Comparison of ENCODE assay signal across 8 mouse cellular contexts in genomic region chr11:49087830-49088616, GRCm38 (mm10). TPM values are rescaled to one million over a fixed set of nuclear protein-coding genes. Genes with fewer than 3 reads are reported as not detected.
DNase-seq lines count a peak whose midpoint lies in the region; ATAC-seq and TF ChIP-seq lines count a peak whose summit lies in the region.

No protein-coding gene starts in this region.

- no peak overlapping the region for H3K27ac ChIP-seq in neural tube, embryonic 13.5 days (replicated peaks)
- H3K27ac ChIP-seq in embryonic facial prominence, embryonic 12.5 days, result no peak overlapping the region
- H3K27ac ChIP-seq in thymus, adult 2 months (ENCODE audit: control insufficient read depth, insufficient read depth, low read length), result peak overlapping the region; percentile 84

- H3K36me3 ChIP-seq in neural tube, embryonic 13.5 days, result no peaks in the 10 kb centered on the region
- H3K36me3 ChIP-seq in embryonic facial prominence, embryonic 12.5 days, result no peaks in the 10 kb centered on the region
- peaks cover 3% of the 10 kb centered on the region; the same call in 1 of the 2 replicates for H3K36me3 ChIP-seq in thymus, adult 2 months (ENCODE audit: control insufficient read depth, insufficient read depth, low read length)

- no peaks in the 10 kb centered on the region for H3K4me1 ChIP-seq in neural tube, embryonic 13.5 days (replicated peaks)
- peaks cover 8% of the 10 kb centered on the region for H3K4me1 ChIP-seq in embryonic facial prominence, embryonic 12.5 days
- peaks cover 23% of the 10 kb centered on the region for H3K4me1 ChIP-seq in thymus, adult 2 months (replicated peaks; ENCODE audit: control insufficient read depth, insufficient read depth, low read length)

- no peak overlapping the region for H3K4me3 ChIP-seq in neural tube, embryonic 13.5 days
- H3K4me3 ChIP-seq in embryonic facial prominence, embryonic 12.5 days, result no peak overlapping the region
- peak overlapping the region; percentile 66 for H3K4me3 ChIP-seq in thymus, adult 2 months (ENCODE audit: control insufficient read depth, insufficient read depth, low read length)

- no peak for ATAC-seq in neural tube, embryonic 13.5 days (ENCODE audit: low read depth)
- ATAC-seq in embryonic facial prominence, embryonic 12.5 days (ENCODE audit: insufficient number of reproducible peaks, insufficient read depth, low FRiP score, low TSS enrichment), result 0 out of 2 replicates have a peak, but pooled peaks have one; percentile 41
- ATAC-seq in megakaryocyte-erythroid progenitor cell, adult 5-6 weeks (replicated peaks; ENCODE audit: low FRiP score, low TSS enrichment, poor library complexity, severe bottlenecking), result peak; percentile 75

- WGBS in neural tube, embryonic 13.5 days, result 47% methylated on average over 22 of the region's 22 CpGs
- WGBS in embryonic facial prominence, embryonic 12.5 days, result 41% methylated on average over 22 of the region's 22 CpGs
- 2% methylated on average over 22 of the region's 22 CpGs for WGBS in thymus, adult 2 months

- DNase-seq in neural tube, embryonic 10.5 days (ENCODE audit: extremely low spot score, low spot score), result no peak
- peak; percentile 17 to 56 for DNase-seq in kidney, postnatal 25 days
- DNase-seq in thymus, adult 2 months, result peak; percentile 74
- no peak for DNase-seq in urinary bladder, postnatal 36 days (ENCODE audit: low spot score in 2 of 2)
- DNase-seq in right cerebral cortex, postnatal 10 days (ENCODE audit: low spot score in 2 of 2), result no peak

- H3K9me3 ChIP-seq in neural tube, embryonic 13.5 days, result no peaks in the 10 kb centered on the region
- no peaks in the 10 kb centered on the region for H3K9me3 ChIP-seq in embryonic facial prominence, embryonic 12.5 days

- H3K27me3 ChIP-seq in neural tube, embryonic 13.5 days, result no peaks in the 10 kb centered on the region
- no peaks in the 10 kb centered on the region for H3K27me3 ChIP-seq in embryonic facial prominence, embryonic 12.5 days
- no peaks in the 10 kb centered on the region for H3K27me3 ChIP-seq in thymus, adult 2 months (ENCODE audit: control insufficient read depth, insufficient read depth, low read length)

- 0 out of 2 replicates have a peak overlapping the region, but pooled peaks have one; percentile 9 for H3K4me2 ChIP-seq in neural tube, embryonic 13.5 days
- peak overlapping the region; percentile 41 for H3K4me2 ChIP-seq in embryonic facial prominence, embryonic 12.5 days (replicated peaks)

- no peak for TF ChIP-seq POLR2A in thymus, adult 2 months (IDR thresholded peaks at IDR 0.05; ENCODE audit: control insufficient read depth, extremely low read depth, insufficient read depth, low read length, poor library complexity)

- H3K9ac ChIP-seq in neural tube, embryonic 13.5 days, result no peak overlapping the region
- no peak overlapping the region for H3K9ac ChIP-seq in embryonic facial prominence, embryonic 12.5 days

- TF ChIP-seq CTCF in thymus, adult 2 months (IDR thresholded peaks at IDR 0.05; ENCODE audit: borderline replicate concordance, control insufficient read depth, extremely low read depth, insufficient read depth, low read length, poor library complexity), result no peak

RNA-seq across cellular contexts. Expression of gene Ifi47, which starts 11.6 kb away (rescaled TPM):
- polyA plus RNA-seq in neural tube, embryonic 13.5 days (2015; fragmentation: Nextera tagmentation; extraction: Ambion mirVana), result 0.40 and 0.43 TPM in 2 replicates
- polyA plus RNA-seq in embryonic facial prominence, embryonic 12.5 days (2016; fragmentation: Nextera tagmentation; extraction: Ambion mirVana), result 0.74 and 1.2 TPM in 2 replicates
- total RNA-seq in megakaryocyte-erythroid progenitor cell, adult 5-6 weeks (2014; fragmentation: Nextera tagmentation), result 28.1 and 33.1 TPM in 2 replicates
- total RNA-seq in megakaryocyte-erythroid progenitor cell, adult 5-6 weeks (2017), result 31.3 and 32.6 TPM in 2 replicates
- 37.5 and 45.3 TPM in 2 replicates for polyA plus RNA-seq in thymus, adult 2 months (2012; rRNA removed)

RNA-seq across cellular contexts. Expression of gene Tgtp2, which starts 24.0 kb away (rescaled TPM):
- 0.10 and 0.27 TPM in 2 replicates for polyA plus RNA-seq in neural tube, embryonic 13.5 days (2015; fragmentation: Nextera tagmentation; extraction: Ambion mirVana)
- 0.15 TPM in 1 of 2 replicates, not detected in the other for polyA plus RNA-seq in embryonic facial prominence, embryonic 12.5 days (2016; fragmentation: Nextera tagmentation; extraction: Ambion mirVana)
- 29.8 and 46.3 TPM in 2 replicates for total RNA-seq in megakaryocyte-erythroid progenitor cell, adult 5-6 weeks (2014; fragmentation: Nextera tagmentation)
- total RNA-seq in megakaryocyte-erythroid progenitor cell, adult 5-6 weeks (2017), result 234 and 352 TPM in 2 replicates
- 26.0 and 29.1 TPM in 2 replicates for polyA plus RNA-seq in thymus, adult 2 months (2012; rRNA removed)

RNA-seq across cellular contexts. Expression of gene Olfr1396, which starts 26.7 kb away (rescaled TPM):
- polyA plus RNA-seq in neural tube, embryonic 13.5 days (2015; fragmentation: Nextera tagmentation; extraction: Ambion mirVana), result not detected in 2 replicates
- not detected in 2 replicates for polyA plus RNA-seq in embryonic facial prominence, embryonic 12.5 days (2016; fragmentation: Nextera tagmentation; extraction: Ambion mirVana)
- total RNA-seq in megakaryocyte-erythroid progenitor cell, adult 5-6 weeks (2014; fragmentation: Nextera tagmentation), result not detected in 2 replicates
- not detected in 2 replicates for total RNA-seq in megakaryocyte-erythroid progenitor cell, adult 5-6 weeks (2017)
- 0.19 TPM in 1 of 2 replicates, not detected in the other for polyA plus RNA-seq in thymus, adult 2 months (2012; rRNA removed)

RNA-seq across cellular contexts. Expression of gene 9930111J21Rik2, which starts 37.0 kb away (rescaled TPM):
- 0.28 and 0.32 TPM in 2 replicates for polyA plus RNA-seq in neural tube, embryonic 13.5 days (2015; fragmentation: Nextera tagmentation; extraction: Ambion mirVana)
- polyA plus RNA-seq in embryonic facial prominence, embryonic 12.5 days (2016; fragmentation: Nextera tagmentation; extraction: Ambion mirVana), result 0.10 and 0.19 TPM in 2 replicates
- total RNA-seq in megakaryocyte-erythroid progenitor cell, adult 5-6 weeks (2014; fragmentation: Nextera tagmentation), result 1.5 and 3.2 TPM in 2 replicates
- 3.8 and 4.5 TPM in 2 replicates for total RNA-seq in megakaryocyte-erythroid progenitor cell, adult 5-6 weeks (2017)
- polyA plus RNA-seq in thymus, adult 2 months (2012; rRNA removed), result 4.0 and 4.1 TPM in 2 replicates

RNA-seq across cellular contexts. Expression of gene Olfr1395, which starts 54.1 kb away (rescaled TPM):
- polyA plus RNA-seq in neural tube, embryonic 13.5 days (2015; fragmentation: Nextera tagmentation; extraction: Ambion mirVana), result not detected in 2 replicates
- polyA plus RNA-seq in embryonic facial prominence, embryonic 12.5 days (2016; fragmentation: Nextera tagmentation; extraction: Ambion mirVana), result not detected in 2 replicates
- not detected in 2 replicates for total RNA-seq in megakaryocyte-erythroid progenitor cell, adult 5-6 weeks (2014; fragmentation: Nextera tagmentation)
- not detected in 2 replicates for total RNA-seq in megakaryocyte-erythroid progenitor cell, adult 5-6 weeks (2017)
- polyA plus RNA-seq in thymus, adult 2 months (2012; rRNA removed), result not detected in 2 replicates

Comparison
In these comparisons a context has a peak if more than half of its experiments do, and no peak if none do; other contexts are left out.
1. DNase-seq: peak in kidney, postnatal 25 days (2 of 2) and thymus, adult 2 months (single experiment); none in neural tube, embryonic 10.5 days (single experiment), urinary bladder, postnatal 36 days (0 of 2) and right cerebral cortex, postnatal 10 days (0 of 2).
2. RNA of gene Ifi47, which starts 11.6 kb away (polyA plus RNA-seq): 37.5 to 45.3 TPM in thymus, adult 2 months; 0.74 to 1.2 TPM in embryonic facial prominence, embryonic 12.5 days and 0.40 to 0.43 TPM in neural tube, embryonic 13.5 days; every median in the first group is over 10 times any median in the second.
3. RNA of gene Tgtp2, which starts 24.0 kb away (polyA plus RNA-seq): 26.0 to 29.1 TPM in thymus, adult 2 months; 0.10 to 0.27 TPM in neural tube, embryonic 13.5 days and 0.15 TPM in embryonic facial prominence, embryonic 12.5 days; every median in the first group is over 10 times any median in the second.